Mouse (Mus musculus) heart, postnatal 0 days (tissue): ENCODE measurements around the gene H2-Q10.

ENCODE experiments used
- CTCF ChIP-seq: IDR thresholded peaks from 2 replicates; pipeline ENCODE4 v1.5.1; 2016; ENCODE audit warnings: antibody characterized with exemption, control low read depth, low read depth
- EP300 ChIP-seq: IDR thresholded peaks from 2 replicates; pipeline ENCODE4 v1.6.1; 2016; ENCODE audit warnings: antibody characterized with exemption, low read depth

- TF ChIP-seq CTCF (peak; percentile 63), EP300 (no peak)
These were observed 43.2 kb downstream of the H2-Q10 start for GRCm38 (mm10) chr17:35512916-35513626.
